Mouse (Mus musculus) kidney, embryonic 16.5 days (tissue): ENCODE measurements around the gene Cul3. TPM values are rescaled to one million over a fixed set of nuclear protein-coding genes. Genes with fewer than 3 reads are reported as not detected.

Experiments
- ATAC-seq: fragments of 200-750 bp; cut with Nextera tagmentation; 2 replicates; pipeline ENCODE4 v1.8.0; 2017; ENCODE audit warnings: moderate TSS enrichment; ENCODE audit not compliant: low FRiP score, low TSS enrichment
- H3K27ac ChIP-seq: fragments of 300-500 bp; sonication (generic); 2 replicates; pipeline ENCODE4 v1.5.1; 2014; ENCODE audit warnings: low read length
- H3K27me3 ChIP-seq: fragments of 300-500 bp; sonication (generic); 2 replicates; pipeline ENCODE4 v1.6.1; 2014; ENCODE audit warnings: low read length, control low read depth, mixed read lengths; ENCODE audit not compliant: insufficient read depth
- H3K36me3 ChIP-seq: fragments of 300-500 bp; sonication (generic); 2 replicates; pipeline ENCODE4 v1.6.1; 2014; ENCODE audit warnings: low read length, control low read depth, mixed read lengths; ENCODE audit not compliant: insufficient read depth
- H3K4me1 ChIP-seq: fragments of 300-500 bp; sonication (generic); 2 replicates; pipeline ENCODE4 v1.6.1; 2014; ENCODE audit warnings: low read length, control low read depth, mixed read lengths; ENCODE audit not compliant: insufficient read depth
- H3K4me2 ChIP-seq: fragments of 300-500 bp; sonication (generic); replicated peaks from 2 replicates; pipeline ENCODE4 v1.6.1; 2014; ENCODE audit warnings: low read depth, low read length
- H3K4me3 ChIP-seq: fragments of 300-500 bp; sonication (generic); 2 replicates; pipeline ENCODE4 v1.5.1; 2014; ENCODE audit warnings: mild to moderate bottlenecking, low read length
- H3K9ac ChIP-seq: fragments of 300-500 bp; sonication (generic); replicated peaks from 2 replicates; pipeline ENCODE4 v1.6.1; 2014; ENCODE audit warnings: low read length
- H3K9me3 ChIP-seq: fragments of 300-500 bp; sonication (generic); 2 replicates; pipeline ENCODE4 v1.6.1; 2016; ENCODE audit warnings: low read length, control low read depth
- WGBS: fragments of 180-500 bp; shearing (Covaris S2); extraction: QIAGEN DNeasy Blood & Tissue Kit; methylation state at CpG from one replicate; pipeline ENCODE4 v1.1.7; 2014; 5-methylcytosine and 5-hydroxymethylcytosine counted together
- polyA plus RNA-seq: library from polyadenylated mRNA; unstranded; fragments of >200 nt; fragmentation: Nextera tagmentation; extraction: Ambion mirVana; gene quantifications from 2 replicates; pipeline ENCODE4 v1.2.1, GENCODE M21; 2015

The Cul3 gene
- polyA plus RNA-seq, 1 experiment from 2014 or later, result 26.4 TPM

DNA sequence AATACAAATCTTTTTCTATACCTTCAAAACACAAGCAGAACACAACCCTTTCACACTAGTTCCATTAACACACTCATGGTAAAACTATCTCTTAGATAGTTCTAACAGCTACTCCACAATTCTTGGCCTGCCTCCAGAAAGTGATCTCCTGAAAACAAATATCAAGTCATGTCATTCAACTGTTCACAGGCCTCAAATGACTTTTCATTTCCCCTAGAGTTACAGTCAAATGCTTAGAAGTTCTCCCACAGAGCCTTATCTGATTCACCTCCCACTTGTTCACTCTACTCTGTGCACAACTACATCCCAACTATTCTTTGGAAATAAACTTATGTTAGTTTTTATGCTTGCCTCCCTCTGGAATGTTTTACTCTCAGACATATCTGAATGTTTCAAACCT, 15.9 kb downstream of the Cul3 start:
- Histone ChIP-seq H3K4me3 (no peak overlapping the region), H3K4me1 (0 out of 2 replicates have a peak, but pooled peaks cover 5% of the 10 kb centered on the region), H3K9ac (no peak overlapping the region), H3K27me3 (no peaks in the 10 kb centered on the region), H3K4me2 (no peak overlapping the region), H3K27ac (no peak overlapping the region), H3K9me3 (no peaks in the 10 kb centered on the region), H3K36me3 (0 out of 2 replicates have a peak, but pooled peaks cover 6% of the 10 kb centered on the region)
- ATAC-seq, result no peak

DNA sequence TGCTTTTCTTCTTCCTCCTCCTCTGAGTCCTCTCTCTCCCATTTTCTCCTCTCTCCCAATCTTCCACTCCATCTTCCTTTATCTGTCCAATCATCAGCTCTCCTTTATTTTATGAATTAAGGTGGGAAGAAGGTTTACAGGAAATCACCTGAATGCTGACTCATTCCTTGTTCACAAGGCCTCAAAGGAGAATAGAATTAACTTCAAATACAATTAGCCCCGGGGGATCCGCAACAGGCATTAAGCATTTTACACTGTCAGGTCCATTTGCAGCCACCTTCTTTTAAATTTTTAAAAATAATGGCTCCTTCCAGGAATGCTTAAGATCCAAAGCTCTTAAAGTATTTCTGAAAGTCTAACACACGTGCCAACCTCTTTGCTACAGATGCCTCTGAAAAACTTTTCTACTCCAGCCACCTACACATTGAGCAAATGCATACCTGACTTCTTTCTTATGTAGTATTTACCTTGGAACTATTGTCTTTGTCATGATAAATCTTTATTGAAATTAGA, 24.7 kb downstream of the Cul3 start:
- WGBS, result 85% methylated on average over 3 of the region's 3 CpGs
- Histone ChIP-seq H3K27ac (no peak overlapping the region), H3K27me3 (no peaks in the 10 kb centered on the region), H3K4me3 (no peak overlapping the region), H3K4me1 (no peaks in the 10 kb centered on the region), H3K9me3 (no peaks in the 10 kb centered on the region), H3K9ac (no peak overlapping the region), H3K4me2 (no peak overlapping the region), H3K36me3 (no peaks in the 10 kb centered on the region)
- ATAC-seq, result no peak

DNA sequence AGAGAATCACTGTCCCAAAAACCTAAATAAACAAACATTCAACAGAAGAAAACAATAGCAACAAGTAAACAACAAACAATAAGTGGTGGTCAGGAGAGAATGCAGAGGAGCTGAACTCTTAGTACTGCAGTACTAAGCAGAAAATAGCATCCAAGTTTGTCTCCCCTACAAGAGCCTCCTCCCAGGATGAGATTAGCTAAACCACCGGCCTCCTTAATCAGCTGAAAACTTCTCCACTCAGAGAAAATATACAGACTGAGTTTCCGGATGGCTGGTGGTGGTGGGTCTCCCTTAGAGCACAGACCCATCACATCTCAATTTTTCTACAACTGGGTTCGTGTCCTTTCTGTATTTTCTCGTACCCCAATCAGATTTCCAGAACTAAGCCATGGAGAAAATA, 47.0 kb downstream of the Cul3 start:
- H3K9me3 ChIP-seq, result no peaks in the 10 kb centered on the region
- no peak overlapping the region for H3K9ac ChIP-seq
- H3K27me3 ChIP-seq, result no peaks in the 10 kb centered on the region
- H3K4me1 ChIP-seq, result 0 out of 2 replicates have a peak, but pooled peaks cover 7% of the 10 kb centered on the region
- H3K27ac ChIP-seq, result no peak overlapping the region
- 65% methylated on average over 4 of the region's 4 CpGs for WGBS
- H3K4me2 ChIP-seq, result no peak overlapping the region
- H3K36me3 ChIP-seq, result no peaks in the 10 kb centered on the region
- H3K4me3 ChIP-seq, result no peak overlapping the region
- no peak for ATAC-seq

DNA sequence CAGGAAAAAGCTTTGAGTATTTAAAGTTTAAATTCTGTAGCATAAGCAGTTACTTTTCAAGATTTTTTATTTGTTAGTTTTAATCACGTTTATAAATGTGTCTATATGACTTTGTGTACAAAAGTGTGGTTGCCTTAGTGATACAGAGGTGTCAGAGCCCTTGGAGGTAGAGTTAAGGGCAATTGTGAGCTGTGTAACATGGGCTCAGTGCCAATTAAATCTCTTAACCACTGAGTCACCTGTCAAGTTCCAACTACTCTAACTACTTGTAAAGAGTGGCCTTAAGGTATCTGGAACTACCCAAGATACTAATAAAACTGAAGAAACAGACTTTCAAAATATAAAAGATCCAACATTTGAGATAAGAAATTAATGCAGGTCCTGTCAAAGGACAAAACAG, 61.5 kb downstream of the Cul3 start:
- H3K4me2 ChIP-seq, result no peak overlapping the region

DNA sequence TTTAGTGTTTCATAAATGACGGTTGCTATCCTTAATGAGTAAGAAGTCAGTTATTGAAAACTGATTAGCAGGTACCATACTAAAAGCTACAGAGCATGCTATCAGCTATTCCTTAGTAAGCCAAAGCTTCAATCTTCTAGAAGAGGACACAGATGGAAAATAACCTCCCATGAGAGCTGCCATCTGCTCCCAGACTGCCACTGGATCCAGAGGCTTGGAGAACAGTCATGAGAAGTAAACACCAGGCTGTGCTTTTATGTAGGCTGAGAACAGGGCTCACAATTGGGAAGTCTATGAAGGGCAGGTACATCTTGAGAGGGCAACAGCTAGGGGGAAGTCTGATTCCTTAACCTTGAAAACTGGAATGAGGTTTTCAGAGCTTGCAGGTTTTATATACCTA, 79.8 kb downstream of the Cul3 start:
- Histone ChIP-seq H3K9me3 (no peaks in the 10 kb centered on the region), H3K27me3 (no peaks in the 10 kb centered on the region), H3K4me2 (no peak overlapping the region), H3K27ac (no peak overlapping the region), H3K9ac (no peak overlapping the region), H3K4me1 (0 out of 2 replicates have a peak, but pooled peaks cover 3% of the 10 kb centered on the region), H3K4me3 (no peak overlapping the region), H3K36me3 (peaks cover 6% of the 10 kb centered on the region)
- 82% methylated on average over 1 of the region's 1 CpGs for WGBS
- ATAC-seq, result no peak

More for the DNA sequence above, 61.5 kb downstream of the Cul3 start:
- H3K4me3 ChIP-seq, result no peak overlapping the region
- H3K27ac ChIP-seq, result no peak overlapping the region
- H3K27me3 ChIP-seq, result no peaks in the 10 kb centered on the region
- H3K4me1 ChIP-seq, result no peaks in the 10 kb centered on the region
- no peak overlapping the region for H3K9ac ChIP-seq
- ATAC-seq, result no peak
- H3K36me3 ChIP-seq, result peaks cover 32% of the 10 kb centered on the region
- WGBS, result 86% methylated on average over 1 of the region's 1 CpGs
- no peaks in the 10 kb centered on the region for H3K9me3 ChIP-seq

DNA sequence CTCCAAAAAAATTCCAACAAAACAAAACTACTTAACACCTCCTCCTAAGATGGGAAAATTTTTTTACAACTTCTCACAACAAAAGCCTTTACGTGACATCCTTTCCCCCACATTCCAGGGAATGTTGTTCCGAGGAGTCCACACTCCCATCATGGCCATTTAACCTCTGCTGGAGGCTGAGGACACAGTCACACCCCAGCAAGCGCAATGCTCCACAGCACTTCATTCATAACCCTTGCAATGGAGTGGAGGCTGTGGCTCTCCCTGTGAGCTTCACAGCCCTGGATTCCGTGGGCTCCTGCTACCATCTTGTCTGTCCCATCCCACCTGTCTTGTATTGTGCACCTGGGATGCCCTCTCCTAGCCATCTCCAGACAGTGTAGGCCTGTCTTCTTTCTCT, 81.6 kb downstream of the Cul3 start:
- Histone ChIP-seq H3K4me1 (0 out of 2 replicates have a peak, but pooled peaks cover 3% of the 10 kb centered on the region), H3K4me2 (no peak overlapping the region), H3K9ac (no peak overlapping the region), H3K36me3 (no peaks in the 10 kb centered on the region), H3K27me3 (no peaks in the 10 kb centered on the region), H3K9me3 (no peaks in the 10 kb centered on the region), H3K4me3 (no peak overlapping the region), H3K27ac (no peak overlapping the region)
- 37% methylated on average over 4 of the region's 4 CpGs for WGBS
- ATAC-seq, result peak; percentile 88

DNA sequence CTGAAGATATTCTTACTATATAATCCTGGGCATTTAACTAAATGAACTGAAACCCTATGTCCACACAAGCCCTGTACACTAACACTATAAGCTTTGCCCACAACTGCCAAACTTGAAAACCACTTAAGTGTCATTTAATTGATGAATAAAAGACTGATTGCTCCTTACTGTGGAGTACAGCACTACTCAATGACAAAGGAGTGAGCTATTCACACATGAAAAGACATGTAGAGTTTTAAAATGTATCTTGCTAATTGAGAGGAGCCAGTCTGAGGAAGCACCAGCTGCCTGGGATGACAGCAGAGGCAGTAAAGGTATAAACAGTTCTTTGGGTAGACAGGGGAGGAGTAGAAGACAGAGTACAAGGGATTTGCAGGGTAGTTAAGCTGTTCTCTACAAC, 87.0 kb downstream of the Cul3 start:
- Histone ChIP-seq H3K9ac (no peak overlapping the region), H3K9me3 (no peaks in the 10 kb centered on the region), H3K36me3 (no peaks in the 10 kb centered on the region), H3K4me2 (no peak overlapping the region), H3K4me3 (no peak overlapping the region), H3K27me3 (no peaks in the 10 kb centered on the region), H3K27ac (no peak overlapping the region), H3K4me1 (no peaks in the 10 kb centered on the region)
- no peak for ATAC-seq

DNA sequence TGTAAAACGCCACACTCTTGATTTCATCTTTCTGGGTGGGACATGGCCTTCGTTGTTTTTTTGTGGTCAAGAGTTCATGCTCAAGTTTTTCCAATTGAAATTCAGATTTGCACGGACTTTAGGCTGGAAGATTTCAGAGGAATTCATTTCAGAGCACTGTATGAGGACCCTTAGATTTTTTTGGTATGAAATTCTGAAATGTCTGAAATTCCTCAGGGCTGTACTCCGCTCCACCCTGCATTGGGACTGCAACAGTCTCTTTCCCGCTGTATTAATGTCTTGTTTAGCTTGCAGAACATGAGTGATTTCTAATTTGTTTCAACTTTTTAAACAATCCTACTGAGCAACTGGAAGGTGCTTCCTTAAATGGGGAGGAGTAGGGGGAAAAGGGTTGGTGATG, 90.0 kb downstream of the Cul3 start:
- ATAC-seq, result no peak
- Histone ChIP-seq H3K4me2 (no peak overlapping the region), H3K4me1 (no peaks in the 10 kb centered on the region), H3K27me3 (no peaks in the 10 kb centered on the region), H3K4me3 (no peak overlapping the region), H3K9me3 (no peaks in the 10 kb centered on the region), H3K9ac (no peak overlapping the region), H3K27ac (no peak overlapping the region), H3K36me3 (no peaks in the 10 kb centered on the region)
- WGBS, result 84% methylated on average over 5 of the region's 5 CpGs

DNA sequence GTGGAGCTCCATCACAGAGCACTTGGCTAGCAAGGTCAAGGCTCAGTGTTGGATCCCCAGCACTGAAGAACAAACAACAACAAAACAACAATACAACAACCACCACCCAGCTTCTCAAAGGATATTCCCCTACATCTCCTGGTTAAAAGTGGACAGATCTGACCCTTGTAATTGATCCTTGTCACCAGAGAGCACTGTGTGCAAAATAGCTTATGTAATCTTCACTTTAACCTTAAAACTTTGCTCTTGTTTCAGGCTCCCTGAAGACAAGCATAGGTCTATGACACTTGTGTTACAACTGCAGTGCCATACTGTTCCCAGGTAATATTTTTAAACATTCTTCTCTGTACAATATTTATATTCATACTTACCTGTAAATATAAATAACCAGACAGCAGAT, 93.1 kb downstream of the Cul3 start:
- H3K36me3 ChIP-seq, result no peaks in the 10 kb centered on the region
- H3K4me2 ChIP-seq, result no peak overlapping the region
- H3K4me3 ChIP-seq, result no peak overlapping the region
- no peaks in the 10 kb centered on the region for H3K27me3 ChIP-seq
- H3K9ac ChIP-seq, result no peak overlapping the region
- H3K27ac ChIP-seq, result no peak overlapping the region
- no peaks in the 10 kb centered on the region for H3K4me1 ChIP-seq
- no peaks in the 10 kb centered on the region for H3K9me3 ChIP-seq
- no peak for ATAC-seq

DNA sequence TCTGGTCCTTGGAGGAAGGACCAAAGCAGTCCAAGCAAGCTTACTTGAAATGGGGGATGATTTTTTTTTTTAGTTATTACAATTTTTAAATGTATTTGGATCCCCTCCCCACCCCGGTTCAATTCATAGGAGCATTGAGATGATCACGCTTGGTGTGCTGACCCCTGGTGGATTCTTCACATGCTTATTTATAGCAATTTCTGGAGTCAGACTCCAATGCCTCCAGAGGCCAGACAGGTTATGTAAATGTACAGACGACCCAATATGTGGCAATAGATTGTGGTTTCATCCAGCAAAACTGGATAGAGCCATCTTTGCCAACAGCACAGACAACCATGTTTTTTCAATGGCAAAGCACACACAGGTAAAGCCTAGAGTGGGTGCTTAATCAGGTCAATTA, 96.2 kb downstream of the Cul3 start:
- no peak for ATAC-seq
- no peaks in the 10 kb centered on the region for H3K36me3 ChIP-seq
- H3K4me2 ChIP-seq, result no peak overlapping the region
- H3K9ac ChIP-seq, result no peak overlapping the region
- WGBS, result 51% methylated on average over 3 of the region's 3 CpGs
- no peaks in the 10 kb centered on the region; the same call in 1 of the 2 replicates for H3K4me1 ChIP-seq
- H3K9me3 ChIP-seq, result no peaks in the 10 kb centered on the region
- H3K27me3 ChIP-seq, result no peaks in the 10 kb centered on the region
- H3K4me3 ChIP-seq, result no peak overlapping the region
- H3K27ac ChIP-seq, result no peak overlapping the region
